Mouse (Mus musculus) lung, embryonic 14.5 days (tissue): ENCODE data around the gene Mxra7. TPM values are rescaled to one million over a fixed set of nuclear protein-coding genes. Genes with fewer than 3 reads are reported as not detected.

Experiments
- ATAC-seq: fragments of 200-750 bp; cut with Nextera tagmentation; 2 replicates; pipeline ENCODE4 v1.8.0; 2017; ENCODE audit warnings: mild to moderate bottlenecking, moderate TSS enrichment, moderate library complexity; ENCODE audit not compliant: insufficient read depth
- DNase-seq: peaks from one replicate; pipeline ENCODE4 v3.0.0-alpha.2; 2015
- H3K27ac ChIP-seq: fragments of 300-500 bp; sonication (generic); 2 replicates; pipeline ENCODE4 v1.5.1; 2014; ENCODE audit warnings: low read depth, mild to moderate bottlenecking, moderate library complexity
- H3K27me3 ChIP-seq: fragments of 300-500 bp; sonication (generic); 2 replicates; pipeline ENCODE4 v1.6.1; 2014; ENCODE audit warnings: low read length, control low read depth; ENCODE audit not compliant: insufficient read depth
- H3K36me3 ChIP-seq: fragments of 300-500 bp; sonication (generic); 2 replicates; pipeline ENCODE4 v1.6.1; 2014; ENCODE audit warnings: control low read depth; ENCODE audit not compliant: insufficient read depth
- H3K4me1 ChIP-seq: fragments of 300-500 bp; sonication (generic); 2 replicates; pipeline ENCODE4 v1.6.1; 2014; ENCODE audit warnings: antibody characterized with exemption, control low read depth; ENCODE audit not compliant: insufficient read depth
- H3K4me2 ChIP-seq: fragments of 300-500 bp; sonication (generic); 2 replicates; pipeline ENCODE4 v1.6.1; 2014; ENCODE audit warnings: mild to moderate bottlenecking
- H3K4me3 ChIP-seq: fragments of 300-500 bp; sonication (generic); 2 replicates; pipeline ENCODE4 v1.5.1; 2014; ENCODE audit warnings: low read depth, low read length
- H3K9ac ChIP-seq: fragments of 300-500 bp; sonication (generic); 2 replicates; pipeline ENCODE4 v1.6.1; 2014
- H3K9me3 ChIP-seq: fragments of 300-500 bp; sonication (generic); 2 replicates; pipeline ENCODE4 v1.6.1; 2016; ENCODE audit warnings: low read depth, low read length, control low read depth
- CTCF ChIP-seq: IDR thresholded peaks from 2 replicates; pipeline ENCODE4 v1.5.1; 2016; ENCODE audit warnings: antibody characterized with exemption, low read depth
- WGBS: fragments of 180-500 bp; shearing (Covaris S2); extraction: QIAGEN DNeasy Blood & Tissue Kit; methylation state at CpG from one replicate; pipeline ENCODE4 v1.1.7; 2014; 5-methylcytosine and 5-hydroxymethylcytosine counted together
- polyA plus RNA-seq: library from polyadenylated mRNA; unstranded; fragments of >200 nt; fragmentation: Nextera tagmentation; extraction: Ambion mirVana; gene quantifications from 2 replicates; pipeline ENCODE4 v1.2.1, GENCODE M21; 2014

The Mxra7 gene
- polyA plus RNA-seq, 1 experiment from 2014 or later = 15.9 TPM

DNA sequence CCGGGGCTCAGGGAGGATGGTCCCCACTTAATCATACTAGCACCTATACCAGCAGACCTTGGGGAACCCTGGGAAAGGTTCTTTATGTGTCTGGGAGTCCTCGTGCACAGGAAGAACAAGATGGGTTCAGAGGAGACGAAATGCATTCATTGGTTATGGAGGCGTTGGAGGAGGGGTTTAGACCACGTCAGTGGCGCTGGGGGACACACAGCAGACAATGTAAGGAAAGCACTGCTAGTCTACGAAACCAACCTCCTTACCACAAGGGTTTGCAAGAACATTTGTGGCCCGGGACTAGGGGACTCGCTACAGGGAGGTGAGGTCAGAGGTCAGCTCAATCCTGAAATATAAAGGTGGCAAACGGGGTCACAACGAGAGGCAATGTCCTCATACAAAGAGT is 17.3 kb downstream of the Mxra7 start:
- Histone ChIP-seq H3K4me3 (no peak overlapping the region), H3K4me2 (peak overlapping the region; percentile 66; the same call in 1 of the 2 replicates), H3K9ac (no peak overlapping the region), H3K36me3 (0 out of 2 replicates have a peak, but pooled peaks cover 5% of the 10 kb centered on the region), H3K27ac (no peak overlapping the region), H3K9me3 (no peaks in the 10 kb centered on the region), H3K27me3 (no peaks in the 10 kb centered on the region), H3K4me1 (peaks cover 32% of the 10 kb centered on the region)
- DNase-seq = no peak
- no peak for ATAC-seq
- 70% methylated on average over 11 of the region's 11 CpGs for WGBS
- no peak for TF ChIP-seq CTCF

DNA sequence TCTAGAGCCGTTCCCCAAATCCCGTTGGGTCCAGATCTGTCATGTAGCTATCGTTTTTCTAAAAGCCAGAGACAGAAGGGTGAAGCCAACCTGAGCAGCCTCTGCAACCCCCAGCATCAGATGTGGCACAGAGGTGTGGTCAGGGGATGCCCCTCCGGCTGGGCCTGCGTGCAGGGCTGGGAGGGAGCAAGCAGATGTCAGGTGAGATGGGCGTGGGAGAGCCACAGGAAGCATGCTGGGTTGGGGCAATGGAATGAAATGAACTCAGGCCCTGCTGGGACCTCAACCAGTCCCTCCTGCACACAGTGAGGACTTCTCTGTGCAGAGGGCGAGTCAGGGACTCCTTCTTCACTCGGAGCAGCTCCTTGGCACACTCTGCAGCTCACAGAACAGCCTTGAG is 18.3 kb downstream of the Mxra7 start:
- no peak for TF ChIP-seq CTCF
- 80% methylated on average over 8 of the region's 8 CpGs for WGBS
- H3K4me3 ChIP-seq = no peak overlapping the region

DNA sequence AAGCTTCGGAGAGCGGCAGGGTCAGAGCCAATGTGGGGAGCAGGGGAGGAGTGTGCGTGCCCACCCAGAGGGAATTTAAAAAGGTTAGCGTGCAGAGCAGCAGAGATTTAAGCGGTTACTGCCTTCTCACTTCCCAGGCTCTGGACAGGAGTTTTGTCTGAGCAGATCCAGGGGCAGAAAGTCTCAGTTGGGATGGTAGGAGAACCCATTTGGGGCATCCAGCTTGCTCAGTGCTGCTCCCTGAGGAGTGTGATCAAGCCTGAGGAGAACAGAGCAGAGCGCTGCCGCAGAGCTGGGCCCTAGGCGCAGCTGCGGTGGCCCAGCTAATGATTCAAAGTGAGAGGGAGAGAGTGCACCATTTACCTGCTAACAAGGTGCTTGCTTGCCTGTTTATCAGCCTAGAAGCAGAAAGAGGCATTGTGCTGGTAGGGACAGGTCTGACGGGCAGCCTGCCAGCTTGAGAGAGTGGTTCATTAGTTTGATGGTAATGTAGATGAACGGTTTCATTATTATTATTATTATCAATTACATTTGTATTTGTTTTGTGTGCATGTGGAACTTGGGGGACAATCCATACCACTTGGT is 18.9 kb downstream of the Mxra7 start:
- Histone ChIP-seq H3K36me3 (0 out of 2 replicates have a peak, but pooled peaks cover 5% of the 10 kb centered on the region), H3K27me3 (no peaks in the 10 kb centered on the region), H3K4me3 (no peak overlapping the region), H3K27ac (no peak overlapping the region), H3K4me1 (peaks cover 16% of the 10 kb centered on the region), H3K9me3 (no peaks in the 10 kb centered on the region), H3K9ac (no peak overlapping the region), H3K4me2 (no peak overlapping the region)
- no peak for TF ChIP-seq CTCF
- DNase-seq = no peak
- 79% methylated on average over 11 of the region's 11 CpGs for WGBS
- ATAC-seq = no peak

More for the DNA sequence above, 18.3 kb downstream of the Mxra7 start:
- no peak for ATAC-seq
- no peaks in the 10 kb centered on the region for H3K27me3 ChIP-seq
- H3K27ac ChIP-seq = no peak overlapping the region
- H3K4me1 ChIP-seq = peaks cover 23% of the 10 kb centered on the region
- no peaks in the 10 kb centered on the region for H3K9me3 ChIP-seq
- H3K4me2 ChIP-seq = no peak overlapping the region
- H3K36me3 ChIP-seq = 0 out of 2 replicates have a peak, but pooled peaks cover 5% of the 10 kb centered on the region
- DNase-seq = no peak
- no peak overlapping the region for H3K9ac ChIP-seq

DNA sequence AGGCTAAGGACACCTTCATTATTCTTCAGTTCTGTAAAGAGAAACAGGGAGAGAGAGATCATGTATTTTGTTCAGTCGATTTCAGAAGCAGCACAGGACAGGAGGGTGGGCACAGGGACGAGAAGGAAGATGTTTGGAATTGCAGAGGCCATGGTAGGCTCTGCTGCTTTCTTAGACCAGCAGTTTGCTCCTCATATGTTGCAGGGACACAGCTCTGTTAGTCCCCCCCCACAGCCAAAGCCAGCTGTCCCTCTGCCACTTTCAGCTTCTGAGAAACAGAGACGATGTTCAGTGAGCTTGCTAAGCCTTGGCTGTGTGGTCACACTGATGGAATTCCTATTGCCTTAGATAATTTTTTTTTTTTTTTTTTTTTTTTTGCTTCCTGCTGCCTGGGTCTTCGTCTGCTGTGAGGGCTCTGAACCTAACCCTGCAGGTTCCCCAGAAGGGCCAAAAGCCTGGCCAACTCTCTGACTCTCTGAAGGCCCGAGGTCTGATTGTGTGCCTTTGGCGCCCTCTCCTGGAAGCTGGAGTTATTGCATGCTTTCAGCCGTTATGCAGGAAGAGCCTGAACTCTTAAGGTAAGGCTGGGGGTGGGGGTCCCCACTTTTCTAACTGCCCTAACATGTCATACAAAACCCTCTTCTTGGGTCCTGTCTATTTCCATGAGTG is 19.8 kb downstream of the Mxra7 start:
- WGBS = 14% methylated on average over 7 of the region's 7 CpGs
- no peak overlapping the region; the same call in 1 of the 2 replicates for H3K9ac ChIP-seq
- peaks cover 8% of the 10 kb centered on the region for H3K4me1 ChIP-seq
- H3K9me3 ChIP-seq = no peaks in the 10 kb centered on the region
- H3K27me3 ChIP-seq = no peaks in the 10 kb centered on the region
- ATAC-seq (0 out of 2 replicates have a peak, but pooled peaks have one; percentile 8), DNase-seq (peak; percentile 95)
- no peak overlapping the region for H3K4me2 ChIP-seq
- no peak overlapping the region for H3K4me3 ChIP-seq
- TF ChIP-seq CTCF = peak; percentile 95
- peak overlapping the region; percentile 79 for H3K27ac ChIP-seq
- H3K36me3 ChIP-seq = 0 out of 2 replicates have a peak, but pooled peaks cover 5% of the 10 kb centered on the region

DNA sequence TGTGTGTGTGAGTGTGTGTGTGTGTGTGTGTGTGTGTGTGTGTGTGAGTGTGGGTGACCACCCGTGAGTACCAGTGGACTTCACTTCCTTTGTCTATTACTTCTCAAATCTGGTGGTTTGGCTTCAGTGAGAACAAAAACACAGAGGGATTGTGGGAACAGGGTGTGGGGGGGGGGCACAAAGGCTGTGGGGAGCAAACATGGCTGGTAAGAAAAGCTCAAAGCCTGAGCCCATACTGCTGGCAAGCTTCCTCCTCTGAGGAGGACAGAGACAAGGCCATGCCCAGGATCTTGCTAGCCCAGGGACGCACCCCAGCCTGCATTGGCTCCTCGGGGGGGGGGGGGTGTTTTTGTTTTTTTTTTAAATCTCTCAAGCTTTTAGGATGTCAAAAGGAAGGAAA is 20.3 kb downstream of the Mxra7 start:
- Histone ChIP-seq H3K9ac (no peak overlapping the region; the same call in 1 of the 2 replicates), H3K27ac (peak overlapping the region; percentile 79), H3K4me3 (no peak overlapping the region), H3K4me2 (no peak overlapping the region), H3K9me3 (no peaks in the 10 kb centered on the region), H3K36me3 (0 out of 2 replicates have a peak, but pooled peaks cover 5% of the 10 kb centered on the region), H3K27me3 (no peaks in the 10 kb centered on the region), H3K4me1 (peaks cover 3% of the 10 kb centered on the region)
- TF ChIP-seq CTCF = no peak
- DNase-seq (no peak), ATAC-seq (no peak)
- WGBS = 55% methylated on average over 3 of the region's 3 CpGs

DNA sequence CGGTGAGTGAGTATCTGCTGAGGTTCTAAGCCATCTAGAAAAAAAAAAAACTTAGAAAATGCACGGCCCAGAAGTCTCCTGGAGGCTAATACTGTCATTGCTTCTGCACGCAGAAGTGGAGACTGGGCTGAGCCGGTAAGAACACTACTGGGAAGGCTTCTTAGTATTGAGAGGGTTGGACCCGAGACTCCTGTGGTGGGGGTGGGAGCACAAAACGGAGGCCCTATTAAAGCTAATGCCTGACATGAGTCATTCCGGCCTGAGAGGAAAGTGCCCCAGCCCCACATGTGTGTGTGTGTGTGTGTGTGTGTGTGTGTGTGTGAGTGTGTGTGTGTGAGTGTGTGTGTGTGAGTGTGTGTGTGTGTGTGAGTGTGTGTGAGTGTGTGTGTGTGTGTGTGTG is 20.7 kb downstream of the Mxra7 start:
- 52% methylated on average over 7 of the region's 7 CpGs for WGBS
- TF ChIP-seq CTCF = no peak
- Histone ChIP-seq H3K4me3 (no peak overlapping the region), H3K27ac (no peak overlapping the region), H3K4me1 (no peaks in the 10 kb centered on the region; the same call in 1 of the 2 replicates), H3K9ac (no peak overlapping the region), H3K36me3 (0 out of 2 replicates have a peak, but pooled peaks cover 5% of the 10 kb centered on the region), H3K27me3 (no peaks in the 10 kb centered on the region), H3K9me3 (no peaks in the 10 kb centered on the region), H3K4me2 (no peak overlapping the region)
- DNase-seq = peak; percentile 26
- no peak for ATAC-seq
